Mouse (Mus musculus): ENCODE measurements around the gene 3100002H09Rik. TPM values are rescaled to one million over a fixed set of nuclear protein-coding genes. Genes with fewer than 3 reads are reported as not detected.

The 3100002H09Rik gene
- polyA plus RNA-seq, 1 experiment = not detected

- no peak overlapping the region for H3K27ac ChIP-seq (ENCODE audit: control insufficient read depth, insufficient read depth, low read depth, low read length, poor library complexity)
- TF ChIP-seq CTCF (IDR thresholded peaks at IDR 0.05; ENCODE audit: control insufficient read depth, insufficient read depth, low read length) (no peak), POLR2A (IDR thresholded peaks at IDR 0.05; ENCODE audit: borderline replicate concordance, control insufficient read depth, low read depth, low read length) (no peak)
- 53% methylated on average over 7 of the region's 7 CpGs for WGBS
- no peak overlapping the region for H3K4me3 ChIP-seq (replicated peaks; ENCODE audit: control insufficient read depth, low read depth, low read length)
- no peaks in the 10 kb centered on the region for H3K4me1 ChIP-seq (ENCODE audit: control insufficient read depth, insufficient read depth, low read length)
Measured at GRCm38 (mm10) chr4:124624111-124624581, 13.5 kb upstream of the 3100002H09Rik start.

GRCm38 (mm10) chr4:124622566-124622965 is 12.0 kb upstream of the 3100002H09Rik start:
- no peak for TF ChIP-seq CTCF (IDR thresholded peaks at IDR 0.05; ENCODE audit: control insufficient read depth, insufficient read depth, low read length)
- no peak for TF ChIP-seq POLR2A (IDR thresholded peaks at IDR 0.05; ENCODE audit: borderline replicate concordance, control insufficient read depth, low read depth, low read length)
- WGBS = 77% methylated on average over 5 of the region's 5 CpGs
- H3K4me1 ChIP-seq (ENCODE audit: control insufficient read depth, insufficient read depth, low read length) = no peaks in the 10 kb centered on the region

GRCm38 (mm10) chr4:124621406-124621805 is 10.8 kb upstream of the 3100002H09Rik start:
- Histone ChIP-seq H3K27ac (ENCODE audit: control insufficient read depth, insufficient read depth, low read depth, low read length, poor library complexity) (no peak overlapping the region), H3K4me3 (replicated peaks; ENCODE audit: control insufficient read depth, low read depth, low read length) (no peak overlapping the region)
- TF ChIP-seq POLR2A (IDR thresholded peaks at IDR 0.05; ENCODE audit: borderline replicate concordance, control insufficient read depth, low read depth, low read length) = no peak
- TF ChIP-seq CTCF (IDR thresholded peaks at IDR 0.05; ENCODE audit: control insufficient read depth, insufficient read depth, low read length) = no peak

More at GRCm38 (mm10) chr4:124622566-124622965, 12.0 kb upstream of the 3100002H09Rik start:
- Histone ChIP-seq H3K4me3 (replicated peaks; ENCODE audit: control insufficient read depth, low read depth, low read length) (no peak overlapping the region), H3K27ac (ENCODE audit: control insufficient read depth, insufficient read depth, low read depth, low read length, poor library complexity) (no peak overlapping the region)

GRCm38 (mm10) chr4:124618599-124618998 is 8.0 kb upstream of the 3100002H09Rik start:
- Histone ChIP-seq H3K4me3 (replicated peaks; ENCODE audit: control insufficient read depth, low read depth, low read length) (no peak overlapping the region), H3K27ac (ENCODE audit: control insufficient read depth, insufficient read depth, low read depth, low read length, poor library complexity) (no peak overlapping the region), H3K4me1 (ENCODE audit: control insufficient read depth, insufficient read depth, low read length) (no peaks in the 10 kb centered on the region)
- TF ChIP-seq POLR2A (IDR thresholded peaks at IDR 0.05; ENCODE audit: borderline replicate concordance, control insufficient read depth, low read depth, low read length) (no peak), CTCF (IDR thresholded peaks at IDR 0.05; ENCODE audit: control insufficient read depth, insufficient read depth, low read length) (no peak)
- 20% methylated on average over 16 of the region's 16 CpGs for WGBS

More at GRCm38 (mm10) chr4:124621406-124621805, 10.8 kb upstream of the 3100002H09Rik start:
- no peaks in the 10 kb centered on the region for H3K4me1 ChIP-seq (ENCODE audit: control insufficient read depth, insufficient read depth, low read length)
- 70% methylated on average over 11 of the region's 11 CpGs for WGBS

- Histone ChIP-seq H3K4me1 (ENCODE audit: control insufficient read depth, insufficient read depth, low read length) (no peaks in the 10 kb centered on the region), H3K27ac (ENCODE audit: control insufficient read depth, insufficient read depth, low read depth, low read length, poor library complexity) (no peak overlapping the region), H3K4me3 (replicated peaks; ENCODE audit: control insufficient read depth, low read depth, low read length) (no peak overlapping the region)
- TF ChIP-seq CTCF (IDR thresholded peaks at IDR 0.05; ENCODE audit: control insufficient read depth, insufficient read depth, low read length) (no peak), POLR2A (IDR thresholded peaks at IDR 0.05; ENCODE audit: borderline replicate concordance, control insufficient read depth, low read depth, low read length) (no peak)
- WGBS = 50% methylated on average over 1 of the region's 1 CpGs
Measured at GRCm38 (mm10) chr4:124616636-124617035, 6.0 kb upstream of the 3100002H09Rik start.

GRCm38 (mm10) chr4:124615986-124616385 is 5.4 kb upstream of the 3100002H09Rik start:
- no peak overlapping the region for H3K4me3 ChIP-seq (replicated peaks; ENCODE audit: control insufficient read depth, low read depth, low read length)

GRCm38 (mm10) chr4:124615406-124615960 is 4.9 kb upstream of the 3100002H09Rik start:
- no peak for TF ChIP-seq POLR2A (IDR thresholded peaks at IDR 0.05; ENCODE audit: borderline replicate concordance, control insufficient read depth, low read depth, low read length)
- no peak for TF ChIP-seq CTCF (IDR thresholded peaks at IDR 0.05; ENCODE audit: control insufficient read depth, insufficient read depth, low read length)
- WGBS = 57% methylated on average over 14 of the region's 14 CpGs
- H3K27ac ChIP-seq (ENCODE audit: control insufficient read depth, insufficient read depth, low read depth, low read length, poor library complexity) = no peak overlapping the region

More at GRCm38 (mm10) chr4:124615986-124616385, 5.4 kb upstream of the 3100002H09Rik start:
- Histone ChIP-seq H3K4me1 (ENCODE audit: control insufficient read depth, insufficient read depth, low read length) (no peaks in the 10 kb centered on the region), H3K27ac (ENCODE audit: control insufficient read depth, insufficient read depth, low read depth, low read length, poor library complexity) (no peak overlapping the region)
- TF ChIP-seq CTCF (IDR thresholded peaks at IDR 0.05; ENCODE audit: control insufficient read depth, insufficient read depth, low read length) (no peak), POLR2A (IDR thresholded peaks at IDR 0.05; ENCODE audit: borderline replicate concordance, control insufficient read depth, low read depth, low read length) (no peak)
- WGBS = 60% methylated on average over 9 of the region's 9 CpGs

GRCm38 (mm10) chr4:124614189-124614588 is 3.6 kb upstream of the 3100002H09Rik start:
- no peak overlapping the region for H3K4me3 ChIP-seq (replicated peaks; ENCODE audit: control insufficient read depth, low read depth, low read length)
- WGBS = 0% methylated on average over 1 of the region's 1 CpGs
- H3K4me1 ChIP-seq (ENCODE audit: control insufficient read depth, insufficient read depth, low read length) = no peaks in the 10 kb centered on the region
- H3K27ac ChIP-seq (ENCODE audit: control insufficient read depth, insufficient read depth, low read depth, low read length, poor library complexity) = no peak overlapping the region
- TF ChIP-seq CTCF (IDR thresholded peaks at IDR 0.05; ENCODE audit: control insufficient read depth, insufficient read depth, low read length) (no peak), POLR2A (IDR thresholded peaks at IDR 0.05; ENCODE audit: borderline replicate concordance, control insufficient read depth, low read depth, low read length) (no peak)

More at GRCm38 (mm10) chr4:124615406-124615960, 4.9 kb upstream of the 3100002H09Rik start:
- Histone ChIP-seq H3K4me3 (replicated peaks; ENCODE audit: control insufficient read depth, low read depth, low read length) (no peak overlapping the region), H3K4me1 (ENCODE audit: control insufficient read depth, insufficient read depth, low read length) (no peaks in the 10 kb centered on the region)

Data from bone marrow, adult 2 months (tissue).